Mouse (Mus musculus): ENCODE results near the gene Klhdc8a. TPM values are rescaled to one million over a fixed set of nuclear protein-coding genes. Genes with fewer than 3 reads are reported as not detected.

Gene Klhdc8a
- 4.6 and 6.1 TPM in 2 replicates for polyA plus RNA-seq (2015; fragmentation: Nextera tagmentation; extraction: Ambion mirVana)

- peak within 1 kb of the TSS; percentile 86 for H3K9ac ChIP-seq
- H3K4me3 ChIP-seq = peak within 1 kb of the TSS; percentile 59
- H3K27ac ChIP-seq (replicated peaks) = peak within 1 kb of the TSS; percentile 80
- peak; percentile 68 for ATAC-seq (ENCODE audit: low read depth)
- peak within 1 kb of the TSS; percentile 87 for H3K4me2 ChIP-seq
- H3K36me3 ChIP-seq = no peaks in the 10 kb centered on the region
- peaks cover 47% of the 10 kb centered on the region for H3K4me1 ChIP-seq (replicated peaks)
- H3K9me3 ChIP-seq = no peaks in the 10 kb centered on the region
- peaks cover 24% of the 10 kb centered on the region for H3K27me3 ChIP-seq
- WGBS = 1% methylated on average over 28 of the region's 28 CpGs
Observed at GRCm38 (mm10) chr1:132298425-132298800, at the start of gene Klhdc8a. Gene Klhdc8a (plus strand): TSS chr1:132298626.

GRCm38 (mm10) chr1:132254467-132254866, 44.0 kb upstream of the Klhdc8a start:
- 85% methylated on average over 6 of the region's 6 CpGs for WGBS
- no peak overlapping the region for H3K4me2 ChIP-seq
- no peaks in the 10 kb centered on the region for H3K9me3 ChIP-seq
- H3K4me1 ChIP-seq (replicated peaks) = no peaks in the 10 kb centered on the region
- H3K27me3 ChIP-seq = no peaks in the 10 kb centered on the region
- H3K9ac ChIP-seq = no peak overlapping the region
- H3K27ac ChIP-seq (replicated peaks) = no peak overlapping the region
- ATAC-seq (ENCODE audit: low read depth) = no peak
- peaks cover 14% of the 10 kb centered on the region; the same call in 1 of the 2 replicates for H3K36me3 ChIP-seq
- no peak overlapping the region for H3K4me3 ChIP-seq

GRCm38 (mm10) chr1:132260331-132260730, 38.1 kb upstream of the Klhdc8a start:
- ATAC-seq (ENCODE audit: low read depth) = no peak

GRCm38 (mm10) chr1:132261058-132261457, 37.4 kb upstream of the Klhdc8a start:
- no peak overlapping the region for H3K4me2 ChIP-seq
- no peak overlapping the region for H3K4me3 ChIP-seq
- H3K9ac ChIP-seq = no peak overlapping the region
- no peak for ATAC-seq (ENCODE audit: low read depth)
- H3K27ac ChIP-seq (replicated peaks) = no peak overlapping the region
- H3K36me3 ChIP-seq = peaks cover 14% of the 10 kb centered on the region; the same call in 1 of the 2 replicates
- peaks cover 6% of the 10 kb centered on the region for H3K4me1 ChIP-seq (replicated peaks)
- H3K9me3 ChIP-seq = no peaks in the 10 kb centered on the region
- no peaks in the 10 kb centered on the region for H3K27me3 ChIP-seq
- WGBS = 74% methylated on average over 5 of the region's 5 CpGs

More at GRCm38 (mm10) chr1:132260331-132260730, 38.1 kb upstream of the Klhdc8a start:
- WGBS = 85% methylated on average over 1 of the region's 1 CpGs
- Histone ChIP-seq H3K27me3 (no peaks in the 10 kb centered on the region), H3K27ac (replicated peaks) (no peak overlapping the region), H3K36me3 (peaks cover 14% of the 10 kb centered on the region; the same call in 1 of the 2 replicates), H3K4me2 (no peak overlapping the region), H3K4me1 (replicated peaks) (peaks cover 4% of the 10 kb centered on the region), H3K9ac (no peak overlapping the region), H3K4me3 (no peak overlapping the region), H3K9me3 (no peaks in the 10 kb centered on the region)

GRCm38 (mm10) chr1:132263618-132264017, 34.8 kb upstream of the Klhdc8a start:
- Histone ChIP-seq H3K27ac (replicated peaks) (no peak overlapping the region), H3K9ac (no peak overlapping the region), H3K4me2 (no peak overlapping the region), H3K9me3 (no peaks in the 10 kb centered on the region), H3K27me3 (no peaks in the 10 kb centered on the region), H3K4me3 (no peak overlapping the region), H3K36me3 (no peaks in the 10 kb centered on the region), H3K4me1 (replicated peaks) (peaks cover 6% of the 10 kb centered on the region)
- WGBS = 83% methylated on average over 4 of the region's 4 CpGs
- no peak for ATAC-seq (ENCODE audit: low read depth)

- H3K27me3 ChIP-seq = no peaks in the 10 kb centered on the region
- 76% methylated on average over 7 of the region's 7 CpGs for WGBS
Observed at GRCm38 (mm10) chr1:132264577-132264976, 33.8 kb upstream of the Klhdc8a start.

GRCm38 (mm10) chr1:132265211-132265859, 33.1 kb upstream of the Klhdc8a start:
- no peak overlapping the region for H3K27ac ChIP-seq (replicated peaks)

More at GRCm38 (mm10) chr1:132264577-132264976, 33.8 kb upstream of the Klhdc8a start:
- Histone ChIP-seq H3K36me3 (no peaks in the 10 kb centered on the region), H3K9ac (no peak overlapping the region), H3K4me3 (no peak overlapping the region), H3K9me3 (no peaks in the 10 kb centered on the region), H3K27ac (replicated peaks) (no peak overlapping the region), H3K4me2 (no peak overlapping the region), H3K4me1 (replicated peaks) (peaks cover 13% of the 10 kb centered on the region)
- ATAC-seq (ENCODE audit: low read depth) = no peak

GRCm38 (mm10) chr1:132265936-132266335, 32.5 kb upstream of the Klhdc8a start:
- Histone ChIP-seq H3K27me3 (no peaks in the 10 kb centered on the region), H3K4me3 (no peak overlapping the region), H3K9ac (no peak overlapping the region), H3K27ac (replicated peaks) (no peak overlapping the region), H3K9me3 (no peaks in the 10 kb centered on the region), H3K4me2 (no peak overlapping the region), H3K4me1 (replicated peaks) (peaks cover 13% of the 10 kb centered on the region), H3K36me3 (no peaks in the 10 kb centered on the region)
- 91% methylated on average over 10 of the region's 10 CpGs for WGBS
- no peak for ATAC-seq (ENCODE audit: low read depth)

More at GRCm38 (mm10) chr1:132265211-132265859, 33.1 kb upstream of the Klhdc8a start:
- Histone ChIP-seq H3K4me2 (no peak overlapping the region), H3K27me3 (no peaks in the 10 kb centered on the region), H3K4me1 (replicated peaks) (peaks cover 13% of the 10 kb centered on the region), H3K4me3 (no peak overlapping the region), H3K9ac (no peak overlapping the region), H3K9me3 (no peaks in the 10 kb centered on the region), H3K36me3 (no peaks in the 10 kb centered on the region)
- 44% methylated on average over 8 of the region's 8 CpGs for WGBS
- 0 out of 2 replicates have a peak, but pooled peaks have one; percentile 36 for ATAC-seq (ENCODE audit: low read depth)

GRCm38 (mm10) chr1:132266791-132267557, 31.5 kb upstream of the Klhdc8a start:
- no peak overlapping the region for H3K4me2 ChIP-seq
- H3K9me3 ChIP-seq = no peaks in the 10 kb centered on the region
- peaks cover 13% of the 10 kb centered on the region for H3K4me1 ChIP-seq (replicated peaks)
- no peak overlapping the region for H3K27ac ChIP-seq (replicated peaks)
- no peaks in the 10 kb centered on the region for H3K27me3 ChIP-seq
- 65% methylated on average over 8 of the region's 8 CpGs for WGBS
- no peaks in the 10 kb centered on the region for H3K36me3 ChIP-seq
- no peak overlapping the region for H3K4me3 ChIP-seq
- H3K9ac ChIP-seq = no peak overlapping the region
- ATAC-seq (ENCODE audit: low read depth) = no peak

- H3K4me2 ChIP-seq = no peak overlapping the region
- no peak for ATAC-seq (ENCODE audit: low read depth)
- WGBS = 69% methylated on average over 2 of the region's 2 CpGs
- H3K27me3 ChIP-seq = no peaks in the 10 kb centered on the region
- H3K36me3 ChIP-seq = no peaks in the 10 kb centered on the region
- peaks cover 13% of the 10 kb centered on the region for H3K4me1 ChIP-seq (replicated peaks)
- H3K27ac ChIP-seq (replicated peaks) = no peak overlapping the region
- no peak overlapping the region for H3K4me3 ChIP-seq
- no peaks in the 10 kb centered on the region for H3K9me3 ChIP-seq
- no peak overlapping the region for H3K9ac ChIP-seq
Observed at GRCm38 (mm10) chr1:132267959-132268358, 30.5 kb upstream of the Klhdc8a start.

GRCm38 (mm10) chr1:132268418-132269060, 29.9 kb upstream of the Klhdc8a start:
- Histone ChIP-seq H3K36me3 (no peaks in the 10 kb centered on the region), H3K4me3 (no peak overlapping the region), H3K27me3 (no peaks in the 10 kb centered on the region), H3K9ac (no peak overlapping the region), H3K4me1 (replicated peaks) (peaks cover 13% of the 10 kb centered on the region), H3K9me3 (no peaks in the 10 kb centered on the region), H3K27ac (replicated peaks) (no peak overlapping the region), H3K4me2 (no peak overlapping the region)
- no peak for ATAC-seq (ENCODE audit: low read depth)
- WGBS = 66% methylated on average over 7 of the region's 7 CpGs

GRCm38 (mm10) chr1:132271237-132271636, 27.2 kb upstream of the Klhdc8a start:
- no peaks in the 10 kb centered on the region for H3K9me3 ChIP-seq
- H3K9ac ChIP-seq = no peak overlapping the region
- no peak overlapping the region for H3K4me3 ChIP-seq
- no peak for ATAC-seq (ENCODE audit: low read depth)
- no peak overlapping the region for H3K4me2 ChIP-seq
- no peaks in the 10 kb centered on the region for H3K27me3 ChIP-seq
- 59% methylated on average over 3 of the region's 3 CpGs for WGBS
- no peak overlapping the region for H3K27ac ChIP-seq (replicated peaks)
- H3K36me3 ChIP-seq = no peaks in the 10 kb centered on the region
- peaks cover 8% of the 10 kb centered on the region for H3K4me1 ChIP-seq (replicated peaks)
